Mouse (Mus musculus): ENCODE data around the gene Acvrl1. TPM values are rescaled to one million over a fixed set of nuclear protein-coding genes. Genes with fewer than 3 reads are reported as not detected.
A peak's percentile ranks its signal among the peaks of the same experiment; 100 is the strongest.

The Acvrl1 gene
- total RNA-seq, 2 experiments from 2014 or later, result 11.2 to 11.4 TPM

- H3K27ac ChIP-seq, result no peak overlapping the region; the same call in 1 of the 2 replicates
- DNase-seq (ENCODE audit: low spot score in 2 of 2), result no peak
- H3K4me3 ChIP-seq, result no peak overlapping the region
- no peak for TF ChIP-seq CTCF (conservative IDR thresholded peaks at IDR 0.05)
Observed at GRCm38 (mm10) chr15:101181500-101181899, 53.2 kb downstream of the Acvrl1 start.

DNA sequence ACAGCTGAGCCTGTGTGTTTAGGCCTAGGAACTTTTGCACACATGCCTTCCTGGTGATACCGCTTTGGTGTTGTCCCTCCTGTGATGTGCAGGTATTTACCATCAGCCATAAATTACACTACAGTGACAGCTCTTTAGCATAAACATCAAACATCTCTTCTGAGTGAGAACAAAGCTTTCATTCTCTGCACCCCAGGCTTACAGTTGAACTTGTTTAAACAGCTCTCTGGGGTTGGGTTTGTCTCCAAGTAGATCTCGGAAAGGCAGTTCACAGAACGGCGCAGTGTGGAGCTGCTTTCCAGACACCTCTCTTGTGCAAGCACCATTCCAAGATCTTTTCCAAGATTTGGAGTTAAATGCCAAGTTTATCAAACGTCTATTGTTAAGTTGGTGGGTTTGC is 54.4 kb downstream of the Acvrl1 start:
- Histone ChIP-seq H3K27ac (no peak overlapping the region), H3K4me3 (no peak overlapping the region)
- no peak for TF ChIP-seq CTCF (conservative IDR thresholded peaks at IDR 0.05)
- DNase-seq (ENCODE audit: low spot score in 2 of 2), result no peak

- no peak overlapping the region for H3K27ac ChIP-seq
- H3K4me3 ChIP-seq, result no peak overlapping the region
- TF ChIP-seq CTCF (conservative IDR thresholded peaks at IDR 0.05), result no peak
- DNase-seq (ENCODE audit: low spot score in 2 of 2), result no peak
Observed at GRCm38 (mm10) chr15:101184300-101184699, 56.0 kb downstream of the Acvrl1 start.

GRCm38 (mm10) chr15:101185549-101185948 is 57.2 kb downstream of the Acvrl1 start:
- peak; percentile 56 for TF ChIP-seq CTCF (conservative IDR thresholded peaks at IDR 0.05)

DNA sequence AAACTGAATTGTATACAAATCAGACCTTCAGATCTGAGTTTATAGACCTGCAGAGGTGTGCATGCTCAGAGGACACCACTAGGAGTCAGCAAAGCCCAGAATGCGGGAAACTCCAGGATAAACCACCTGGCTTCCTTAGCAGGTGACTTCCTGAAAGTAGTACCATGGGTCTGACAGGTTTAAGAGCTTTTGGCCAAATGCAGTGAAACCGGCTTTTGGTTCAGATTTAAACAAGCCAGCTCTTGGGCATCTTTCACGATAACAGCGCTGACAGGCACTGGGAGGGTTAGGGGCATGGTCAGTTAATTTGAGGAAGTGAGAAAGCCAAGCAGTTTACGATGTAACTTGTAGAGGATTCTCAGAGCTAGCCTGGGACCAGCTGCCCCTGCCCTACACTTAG is 59.6 kb downstream of the Acvrl1 start:
- Histone ChIP-seq H3K27ac (no peak overlapping the region), H3K4me3 (no peak overlapping the region)
- no peak for DNase-seq (ENCODE audit: low spot score in 2 of 2)
- TF ChIP-seq CTCF (conservative IDR thresholded peaks at IDR 0.05), result peak; percentile 50

More at GRCm38 (mm10) chr15:101185549-101185948, 57.2 kb downstream of the Acvrl1 start:
- no peak overlapping the region for H3K27ac ChIP-seq
- H3K4me3 ChIP-seq, result no peak overlapping the region
- no peak for DNase-seq (ENCODE audit: low spot score in 2 of 2)

GRCm38 (mm10) chr15:101189981-101190761 is 61.8 kb downstream of the Acvrl1 start:
- no peak for TF ChIP-seq CTCF (conservative IDR thresholded peaks at IDR 0.05)
- Histone ChIP-seq H3K27ac (no peak overlapping the region), H3K4me3 (no peak overlapping the region)
- DNase-seq (ENCODE audit: low spot score in 2 of 2), result no peak

DNA sequence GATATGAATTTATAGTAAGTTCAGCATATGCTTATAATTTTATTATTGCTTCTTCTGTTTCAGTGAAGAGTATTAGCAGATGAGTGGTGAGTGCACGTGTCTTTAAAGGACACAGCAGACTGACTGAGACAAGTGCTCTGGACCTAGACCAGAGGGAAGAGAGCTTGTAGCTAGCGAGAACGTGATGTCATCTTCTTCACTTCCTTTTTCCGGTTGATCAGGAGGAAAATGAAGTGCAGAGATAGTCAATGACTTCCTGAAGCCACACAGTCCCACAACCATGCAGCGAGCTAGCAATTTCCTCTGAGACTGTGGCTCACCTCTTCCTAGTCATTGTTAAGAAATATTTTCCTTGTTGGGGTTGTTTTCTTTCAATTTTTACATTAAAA is 62.4 kb downstream of the Acvrl1 start:
- DNase-seq (ENCODE audit: low spot score in 2 of 2), result no peak
- H3K27ac ChIP-seq, result no peak overlapping the region
- TF ChIP-seq CTCF (conservative IDR thresholded peaks at IDR 0.05), result no peak
- H3K4me3 ChIP-seq, result no peak overlapping the region

DNA sequence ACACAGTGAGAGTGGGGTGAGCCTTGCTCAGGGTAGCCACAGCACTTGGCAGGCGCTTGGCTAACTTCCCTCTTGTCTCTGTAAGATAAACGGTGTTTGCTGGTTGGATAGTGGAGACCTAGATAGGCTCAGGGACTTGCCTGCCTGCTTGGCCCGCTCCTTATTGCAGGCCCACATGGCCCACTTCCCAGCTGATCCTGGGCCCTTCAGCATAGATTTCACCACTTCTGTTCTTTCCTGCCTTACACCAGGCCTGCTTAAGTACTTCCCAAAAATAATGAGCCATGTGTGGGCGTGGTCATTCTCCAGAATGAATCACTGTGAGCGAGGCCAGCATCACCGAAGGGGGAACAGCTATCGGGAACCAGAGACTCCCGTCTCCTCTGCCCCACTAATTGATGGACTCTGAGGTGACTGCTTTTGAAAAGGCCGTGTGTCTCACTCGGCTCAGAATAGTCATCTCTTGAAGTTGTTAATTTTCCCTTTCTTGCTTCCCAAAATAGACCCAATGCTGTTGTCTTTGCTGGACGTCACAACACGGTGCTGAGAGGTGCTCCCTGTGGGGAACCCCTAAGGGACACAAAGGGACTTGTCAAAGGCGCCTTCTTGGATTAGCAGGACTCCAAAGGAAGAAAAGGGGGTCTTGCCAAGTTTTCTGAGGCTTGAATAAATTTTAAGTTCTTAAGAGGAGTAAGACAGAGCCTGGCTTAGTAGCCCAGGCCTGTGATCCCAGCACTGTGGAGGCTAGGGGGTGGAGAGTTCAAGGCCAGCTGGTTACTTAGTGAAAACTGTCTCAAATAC is 63.3 kb downstream of the Acvrl1 start:
- DNase-seq (ENCODE audit: low spot score in 2 of 2), result no peak
- peak overlapping the region; percentile 55; the same call in 1 of the 2 replicates for H3K27ac ChIP-seq
- no peak overlapping the region for H3K4me3 ChIP-seq
- no peak for TF ChIP-seq CTCF (conservative IDR thresholded peaks at IDR 0.05)

DNA sequence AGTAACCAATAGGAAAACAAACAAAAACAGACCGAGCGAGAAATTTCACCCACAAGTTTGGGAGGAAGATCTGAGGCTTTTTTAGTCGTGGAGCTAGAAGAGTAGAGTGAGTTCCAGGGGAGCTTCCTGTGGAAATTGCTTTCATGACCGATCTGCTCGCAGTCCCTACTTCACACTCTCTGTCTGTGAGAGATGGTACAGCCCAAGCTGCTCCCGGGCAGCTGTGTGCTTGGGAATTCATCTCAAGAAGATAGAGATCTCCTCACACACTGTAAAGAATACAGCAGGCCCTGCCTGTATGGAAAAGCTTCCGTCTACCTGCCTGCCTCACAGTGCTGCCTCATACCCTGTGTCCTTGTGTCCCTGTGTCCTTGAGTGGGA is 63.9 kb downstream of the Acvrl1 start:
- no peak for TF ChIP-seq CTCF (conservative IDR thresholded peaks at IDR 0.05)
- DNase-seq (ENCODE audit: low spot score in 2 of 2), result no peak
- no peak overlapping the region for H3K4me3 ChIP-seq
- peak overlapping the region; percentile 55; the same call in 1 of the 2 replicates for H3K27ac ChIP-seq

DNA sequence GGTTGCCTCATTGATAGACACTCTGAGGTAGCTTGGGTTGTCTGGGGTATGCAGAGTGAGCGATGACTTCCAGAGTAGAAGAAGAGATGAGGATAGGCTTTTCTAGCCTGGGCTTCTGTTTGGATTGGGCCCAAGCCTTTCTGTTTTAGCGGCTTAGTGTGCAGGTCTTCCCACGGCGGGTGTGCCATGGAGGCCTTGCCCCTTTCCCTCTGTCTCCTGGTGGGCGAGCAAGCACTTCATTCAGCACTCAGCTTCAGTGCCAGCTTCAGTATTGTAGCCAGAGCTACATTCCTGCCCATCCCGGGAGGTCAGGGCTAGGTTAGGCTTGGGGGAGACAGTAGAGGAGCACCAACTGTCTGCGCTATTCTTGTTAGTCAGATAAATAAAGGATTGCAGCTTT is 64.3 kb downstream of the Acvrl1 start:
- Histone ChIP-seq H3K4me3 (no peak overlapping the region), H3K27ac (peak overlapping the region; percentile 55; the same call in 1 of the 2 replicates)
- DNase-seq (ENCODE audit: low spot score in 2 of 2), result no peak
- TF ChIP-seq CTCF (conservative IDR thresholded peaks at IDR 0.05), result no peak

DNA sequence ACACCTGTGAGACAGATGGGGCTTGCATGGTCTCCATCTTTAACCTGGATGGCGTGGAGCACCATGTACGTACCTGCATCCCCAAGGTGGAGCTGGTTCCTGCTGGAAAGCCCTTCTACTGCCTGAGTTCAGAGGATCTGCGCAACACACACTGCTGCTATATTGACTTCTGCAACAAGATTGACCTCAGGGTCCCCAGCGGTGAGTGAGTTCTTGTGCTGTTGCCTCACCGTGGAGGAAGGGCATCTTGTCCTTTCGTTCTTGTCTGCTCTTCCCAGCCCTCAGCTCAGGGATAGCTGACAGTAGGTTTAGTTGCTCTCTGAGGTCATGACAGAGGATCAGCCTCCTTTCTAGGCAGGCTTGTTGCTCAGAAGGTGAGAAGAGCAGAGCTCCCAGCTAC is 65.6 kb downstream of the Acvrl1 start:
- Histone ChIP-seq H3K4me3 (no peak overlapping the region), H3K27ac (no peak overlapping the region)
- no peak for TF ChIP-seq CTCF (conservative IDR thresholded peaks at IDR 0.05)
- no peak for DNase-seq (ENCODE audit: low spot score in 2 of 2)

Small RNA genes within 50 kb of the gene (microRNA-seq; reads per million reads assigned to microRNA genes)
- gene Mir6962, result 2.2 to 2.9 reads per million in 2 experiments

Other genes starting within 250 kb of the Acvrl1 start
- not detected for gene Gm47841, start 81.1 kb upstream of the Acvrl1 start, total RNA-seq (2021)
- gene Fignl2, start 50.0 kb upstream of the Acvrl1 start, total RNA-seq (2021), result 1 to 10 TPM; 1.1 to 1.7 TPM
- gene Ankrd33, start 12.8 kb upstream of the Acvrl1 start, total RNA-seq (2021), result not detected
- 10 to 100 TPM; 85.1 to 87.8 TPM for gene Acvr1b, start 45.5 kb downstream of the Acvrl1 start, total RNA-seq (2021)
- 10 to 100 TPM; 79.5 to 82.7 TPM for gene Grasp, start 95.7 kb downstream of the Acvrl1 start, total RNA-seq (2021)
- gene Nr4a1, start 125.7 kb downstream of the Acvrl1 start, total RNA-seq (2021), result 10 to 100 TPM; 39.8 to 54.8 TPM
- gene Atg101, start 155.8 kb downstream of the Acvrl1 start, total RNA-seq (2021), result 10 to 100 TPM; 50.6 to 53.3 TPM
- gene 6030408B16Rik, start 164.7 kb downstream of the Acvrl1 start, total RNA-seq (2021), result under 1 TPM in 1 of 2 experiments, not detected in 1; 0.54 TPM
- under 1 TPM; 0.12 to 0.18 TPM for gene Krt80, start 241.6 kb downstream of the Acvrl1 start, total RNA-seq (2021)

Measured in layer of hippocampus, adult 2 months (tissue).